Mouse (Mus musculus) thymus, postnatal 4 days (tissue): ENCODE results near the gene Gm10985.
A peak's percentile ranks its signal among the peaks of the same experiment; 100 is the strongest.

Source experiments
- DNase-seq: peaks from one replicate; pipeline ENCODE4 v3.0.0; 2021

The Gm10985 gene

GRCm38 (mm10) chr3:53844786-53845185, at the start of gene Gm10985:
TSS of gene Gm10985 (plus strand) at chr3:53845086.
- DNase-seq, result no peak

DNA sequence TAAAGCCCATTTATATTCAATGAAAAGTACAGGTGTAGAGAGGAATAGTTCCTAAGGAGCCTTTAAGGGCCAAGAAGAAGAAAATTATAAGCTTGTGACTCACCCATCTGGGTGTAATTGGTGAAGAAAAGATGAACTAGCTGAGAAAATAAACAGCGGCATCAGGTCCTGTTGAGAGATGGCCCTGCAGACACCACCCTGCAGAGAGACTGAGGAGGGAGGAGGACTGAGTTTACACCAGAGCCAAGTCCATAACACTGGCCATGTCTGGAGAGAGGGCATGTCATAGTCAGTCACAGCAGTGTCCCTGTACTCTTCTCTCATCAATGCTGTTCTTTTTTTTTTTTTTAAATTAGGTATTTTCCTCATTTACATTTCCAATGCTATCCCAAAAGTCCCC, 48.0 kb upstream of the Gm10985 start:
- no peak for DNase-seq

- DNase-seq, result no peak
Measured at GRCm38 (mm10) chr3:53799671-53800070, 45.2 kb upstream of the Gm10985 start.

DNA sequence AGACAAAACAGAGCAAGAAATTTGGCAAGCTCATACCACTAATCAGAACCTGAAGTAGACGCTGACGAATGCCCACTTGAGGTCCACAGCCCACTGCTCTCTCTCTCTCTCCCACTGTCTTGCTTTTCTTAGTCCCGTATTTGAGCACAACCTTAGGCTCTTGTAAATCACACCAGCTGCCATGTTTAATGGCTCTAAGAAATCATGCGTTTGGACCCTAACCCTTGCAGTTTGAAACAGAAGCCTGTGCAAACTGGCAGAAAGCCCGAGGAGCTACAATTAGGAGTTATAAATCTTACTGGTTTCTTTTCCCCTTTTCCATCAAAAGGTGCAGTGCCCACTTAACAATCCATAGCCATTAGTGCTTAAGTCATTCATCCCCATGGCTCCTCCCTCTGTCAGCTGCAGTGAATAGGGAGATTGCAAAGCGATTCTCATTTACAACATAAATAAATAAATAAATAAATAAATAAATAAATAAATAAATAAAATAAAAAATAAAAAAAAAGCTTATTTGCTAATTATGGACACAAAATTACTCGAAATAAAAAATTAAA, 31.4 kb upstream of the Gm10985 start:
- no peak for DNase-seq

DNA sequence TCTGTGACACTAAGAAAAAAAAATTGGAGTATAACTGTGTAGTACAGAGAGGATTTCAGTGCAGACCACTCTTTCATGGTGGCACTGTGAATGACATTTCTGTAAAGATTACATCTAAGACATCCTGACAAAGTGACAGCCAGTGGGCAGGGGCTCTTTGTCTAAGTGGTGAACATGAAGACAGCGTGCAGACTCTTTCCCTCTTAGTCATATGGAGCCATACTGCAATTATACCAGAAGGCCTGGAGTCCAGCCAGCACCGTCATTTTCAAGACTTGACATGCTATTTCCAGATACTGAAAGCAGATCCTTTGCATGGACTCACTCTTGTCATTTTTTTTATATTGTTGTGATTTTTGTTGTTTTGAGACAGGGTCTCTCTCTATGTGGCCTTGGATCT, 10.6 kb upstream of the Gm10985 start:
- no peak for DNase-seq

GRCm38 (mm10) chr3:53846206-53846928, 1.5 kb downstream of the Gm10985 start:
- DNase-seq, result no peak

- no peak for DNase-seq
Measured at GRCm38 (mm10) chr3:53847726-53848125, 2.8 kb downstream of the Gm10985 start.

- no peak for DNase-seq
Measured at GRCm38 (mm10) chr3:53848262-53848661, 3.4 kb downstream of the Gm10985 start.

- no peak for DNase-seq
Measured at GRCm38 (mm10) chr3:53854261-53854660, 9.4 kb downstream of the Gm10985 start.

GRCm38 (mm10) chr3:53854831-53855230, 9.9 kb downstream of the Gm10985 start:
- no peak for DNase-seq

DNA sequence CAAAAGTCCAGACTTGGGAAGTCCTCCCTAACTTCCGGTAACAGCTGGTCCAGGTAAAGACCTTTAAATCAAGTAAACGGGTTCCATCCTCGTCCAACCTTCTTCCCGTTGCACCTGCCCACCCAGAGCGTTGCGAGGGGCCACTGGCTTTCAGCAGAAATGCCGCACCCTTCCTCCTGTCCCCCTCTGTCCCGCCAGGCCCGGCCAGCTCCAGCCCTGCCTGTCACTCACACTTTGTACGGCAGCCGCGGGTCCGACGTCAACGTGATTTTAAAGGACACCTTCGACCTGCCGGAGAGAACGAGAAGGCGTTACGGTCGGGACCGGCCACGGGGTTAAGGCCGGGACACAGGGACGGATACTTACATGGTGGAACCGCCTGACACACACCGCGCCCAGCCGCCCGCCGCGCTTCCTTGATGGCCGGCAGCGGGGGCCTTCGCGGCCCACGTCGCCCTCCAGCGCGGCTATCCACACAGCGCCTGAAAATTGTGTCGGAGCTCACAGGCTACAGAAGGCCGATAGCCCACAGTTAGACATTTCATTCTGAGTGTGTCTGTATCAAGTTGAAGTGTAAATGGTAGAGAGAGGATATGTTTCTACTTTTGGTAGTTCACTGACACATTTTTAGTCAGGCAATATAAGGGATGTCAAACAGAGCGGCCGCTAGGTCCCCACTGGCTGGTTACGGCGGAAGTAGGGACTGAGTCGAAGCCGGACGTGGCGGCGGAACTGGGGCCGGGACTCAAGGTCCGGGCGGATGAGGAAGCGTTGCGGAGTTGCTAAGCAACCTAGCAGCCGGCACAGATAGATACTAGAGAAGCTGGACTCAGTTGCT, 18.7 kb downstream of the Gm10985 start, which contains the start of gene Ufm1:
TSS of gene Ufm1 (minus strand) at position 448 of the 838 bp plus-strand sequence.
- DNase-seq, result peak; percentile 88

DNA sequence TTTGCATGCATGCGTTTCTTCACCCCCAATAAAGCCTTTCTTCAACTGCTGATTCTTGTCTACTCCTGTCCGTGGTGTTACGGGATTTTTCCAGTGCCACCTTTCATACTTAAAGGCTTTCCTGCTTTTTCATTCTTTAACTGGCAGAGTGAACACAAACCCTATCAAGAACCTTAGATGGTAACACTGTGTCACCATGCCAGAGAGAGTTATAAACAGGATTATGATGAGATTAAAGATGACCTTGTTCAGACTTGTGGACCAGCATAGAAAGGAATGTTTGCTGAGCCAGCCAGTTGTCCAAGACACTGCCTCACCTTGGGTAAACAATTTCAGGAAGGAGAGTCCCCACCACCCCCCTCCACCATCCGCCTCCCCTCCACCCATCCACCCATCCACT, 23.3 kb downstream of the Gm10985 start:
- no peak for DNase-seq

- DNase-seq, result no peak
Measured at GRCm38 (mm10) chr3:53869263-53869662, 24.4 kb downstream of the Gm10985 start.

- DNase-seq, result no peak
Measured at GRCm38 (mm10) chr3:53870482-53870881, 25.6 kb downstream of the Gm10985 start.

- no peak for DNase-seq
Measured at GRCm38 (mm10) chr3:53871596-53871995, 26.7 kb downstream of the Gm10985 start.

DNA sequence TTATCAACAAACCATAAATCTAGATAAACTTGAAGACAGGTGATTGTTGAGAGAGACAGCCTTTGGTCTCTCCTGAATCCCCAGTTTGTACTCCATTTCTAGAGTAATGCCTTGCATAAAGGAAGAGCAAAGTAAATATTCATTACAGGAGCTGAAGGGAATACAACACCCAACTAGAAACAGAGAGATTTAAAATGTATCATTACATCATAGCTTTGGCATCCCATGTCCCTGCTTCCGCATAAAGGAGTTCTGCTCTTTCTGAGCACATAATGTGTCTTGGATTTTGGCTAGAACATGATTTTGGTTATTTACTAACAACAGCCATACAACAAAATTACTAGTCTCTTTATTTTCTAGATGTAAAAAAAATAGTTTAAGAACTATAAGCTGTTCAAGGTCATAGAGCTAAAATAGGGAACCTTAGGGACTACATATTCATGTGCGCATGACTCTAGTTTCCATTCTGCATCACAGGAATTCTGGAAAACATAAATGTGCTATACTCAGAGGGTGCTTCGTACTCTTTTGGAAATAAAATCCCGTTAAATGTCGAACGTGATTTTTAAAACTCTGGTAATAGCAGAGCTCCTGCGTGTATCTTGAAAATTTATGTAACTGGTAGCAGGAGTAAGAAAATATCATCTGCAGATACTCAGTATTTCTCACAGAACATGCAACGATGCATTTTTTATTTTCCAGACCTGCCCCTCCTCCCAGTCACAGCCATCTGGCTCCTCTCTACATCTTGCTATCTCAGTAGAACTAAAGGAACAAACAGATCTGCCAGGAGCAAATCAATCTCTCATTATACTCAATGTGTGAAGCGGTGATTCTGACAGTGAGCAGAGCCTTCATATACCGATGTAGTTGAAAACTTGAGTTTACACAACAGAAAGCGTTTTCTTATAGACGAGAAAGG, 46.0 kb downstream of the Gm10985 start:
- DNase-seq, result no peak
